Mouse (Mus musculus) liver, postnatal 0 days (tissue): ENCODE measurements around the gene Itpr1.

Experiments used
- CTCF ChIP-seq: sonication (generic); IDR thresholded peaks from 2 replicates; pipeline ENCODE4 v1.5.1; 2016; ENCODE audit warnings: antibody characterized with exemption, low read depth
- EP300 ChIP-seq: IDR thresholded peaks from 2 replicates; pipeline ENCODE4 v1.6.1; 2016; ENCODE audit warnings: antibody characterized with exemption, low read depth, mild to moderate bottlenecking

DNA sequence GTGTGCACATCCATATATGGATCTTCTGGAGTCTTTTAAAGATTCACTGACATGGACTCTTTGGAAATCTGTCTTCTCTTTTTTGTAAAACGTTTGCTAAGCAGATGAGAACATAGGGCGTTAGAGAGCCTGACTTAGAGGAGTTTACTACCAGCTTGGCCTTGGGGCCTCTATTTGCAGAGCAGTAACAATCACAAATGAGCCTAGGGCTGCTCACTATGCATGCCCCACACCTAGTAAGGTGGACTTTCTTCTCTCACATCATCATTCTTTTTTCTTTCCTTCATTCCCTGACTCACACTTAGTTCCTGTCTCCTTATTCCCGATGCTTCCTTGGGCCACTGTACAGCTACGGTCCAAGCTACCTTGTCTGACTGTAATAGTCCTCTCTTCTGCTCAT is 325.5 kb downstream of the Itpr1 start:
- TF ChIP-seq CTCF (no peak), EP300 (no peak)
